Mouse (Mus musculus) embryonic fibroblast, embryonic 13.5 days (primary cell): ENCODE data around the gene Rlbp1. TPM values are rescaled to one million over a fixed set of nuclear protein-coding genes. Genes with fewer than 3 reads are reported as not detected.

Experiments
- H3K27ac ChIP-seq: 2 replicates; pipeline ENCODE4 v1.5.1; 2012; ENCODE audit warnings: low read length, control low read depth, inconsistent platforms; ENCODE audit not compliant: insufficient read depth
- H3K4me1 ChIP-seq: 2 replicates; pipeline ENCODE4 v1.6.1; 2011; ENCODE audit warnings: low read length; ENCODE audit not compliant: control insufficient read depth, insufficient read depth
- H3K4me3 ChIP-seq: 2 replicates; pipeline ENCODE4 v1.5.1; 2011; ENCODE audit warnings: mild to moderate bottlenecking, control low read depth, low read length; ENCODE audit not compliant: insufficient read depth
- CTCF ChIP-seq: IDR thresholded peaks from 2 replicates; pipeline ENCODE4 v1.5.1; 2011; ENCODE audit warnings: mild to moderate bottlenecking, control low read depth, low read length, moderate library complexity, borderline replicate concordance; ENCODE audit not compliant: insufficient read depth
- POLR2A ChIP-seq: IDR thresholded peaks from 2 replicates; pipeline ENCODE4 v1.6.1; 2011; ENCODE audit warnings: low read depth, mild to moderate bottlenecking, control low read depth, low read length, moderate library complexity
- polyA plus RNA-seq: library from polyadenylated mRNA; stranded (reverse); fragments of >200 nt; gene quantifications from 2 replicates; pipeline ENCODE4 v1.2.4, GENCODE M21; 2011; ENCODE audit warnings: low read depth; ENCODE audit not compliant: missing spikeins, insufficient read length

Gene Rlbp1
- polyA plus RNA-seq, 1 experiment: not detected

DNA sequence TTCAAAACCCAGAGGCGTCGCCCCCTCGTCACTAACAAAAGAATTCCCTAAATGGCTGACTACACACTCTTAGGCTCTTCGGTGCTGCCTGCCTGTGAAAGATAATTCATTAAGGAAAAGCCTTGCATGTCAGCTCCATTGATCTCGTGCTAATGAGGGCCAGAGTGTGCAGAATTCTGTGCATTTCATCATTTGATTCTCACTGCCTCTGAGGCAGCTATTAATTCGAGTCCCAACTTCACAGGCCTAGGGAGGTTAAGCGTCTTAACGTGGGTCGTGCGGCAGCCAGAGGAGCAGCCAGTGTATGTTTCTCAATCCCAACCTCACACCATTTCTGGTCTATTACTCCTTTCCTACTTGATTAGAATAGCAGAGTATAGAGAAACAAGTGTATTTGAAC is 55.7 kb downstream of the Rlbp1 start:
- H3K27ac ChIP-seq: no peak overlapping the region
- H3K4me1 ChIP-seq: peaks cover 4% of the 10 kb centered on the region; the same call in 1 of the 2 replicates
- TF ChIP-seq POLR2A: no peak
- TF ChIP-seq CTCF: no peak
- no peak overlapping the region for H3K4me3 ChIP-seq

DNA sequence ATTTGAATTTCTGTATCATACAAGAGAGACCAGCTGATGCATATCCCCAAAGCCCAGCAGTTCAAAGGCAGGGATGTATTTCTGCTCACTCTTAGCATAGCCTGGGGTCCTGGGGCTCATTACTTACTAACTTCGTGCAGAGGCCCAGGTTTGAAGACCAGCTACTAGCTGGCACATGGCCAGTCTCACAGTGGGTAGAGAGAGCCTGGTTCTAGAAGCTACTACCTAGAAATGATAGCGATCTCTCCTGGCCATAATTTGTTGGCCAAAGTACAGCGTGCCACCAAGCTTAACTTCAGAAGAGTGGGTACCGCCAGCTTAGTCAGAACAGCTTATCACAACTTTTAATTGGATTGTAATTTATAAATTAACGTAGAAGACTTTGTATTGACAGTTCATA is 58.1 kb downstream of the Rlbp1 start:
- TF ChIP-seq CTCF (no peak), POLR2A (no peak)
- no peak overlapping the region for H3K4me3 ChIP-seq
- no peak overlapping the region for H3K27ac ChIP-seq
- no peaks in the 10 kb centered on the region for H3K4me1 ChIP-seq

Other genes with a start within 250 kb of the Rlbp1 start
- gene Mfge8, start 238.0 kb downstream of the Rlbp1 start, polyA plus RNA-seq: 217 and 303 TPM in 2 replicates
- gene Abhd2, start 113.8 kb downstream of the Rlbp1 start, polyA plus RNA-seq: 80.4 and 80.5 TPM in 2 replicates
- 6.1 and 10.7 TPM in 2 replicates for gene Fanci, start 4.9 kb upstream of the Rlbp1 start, polyA plus RNA-seq
- 53.6 and 60.5 TPM in 2 replicates for gene Polg, start 79.3 kb upstream of the Rlbp1 start, polyA plus RNA-seq
- gene Rhcg, start 230.6 kb upstream of the Rlbp1 start, polyA plus RNA-seq: not detected in 2 replicates